Mouse (Mus musculus) cerebellum, postnatal 14 days (tissue): ENCODE data around the gene Ggta1.

ENCODE experiments used
- DNase-seq, 2 experiments: peaks; one replicate each; pipeline ENCODE4 v3.0.0; 2021; ENCODE audit warnings: mixed read lengths in 2 of 2

Gene Ggta1

GRCm38 (mm10) chr2:35490458-35491111, 27.6 kb upstream of the Ggta1 start:
- no peak for DNase-seq

- no peak for DNase-seq
Measured at GRCm38 (mm10) chr2:35487700-35488099, 24.7 kb upstream of the Ggta1 start.

- no peak for DNase-seq
Measured at GRCm38 (mm10) chr2:35486981-35487655, 24.1 kb upstream of the Ggta1 start.

- no peak for DNase-seq
Measured at GRCm38 (mm10) chr2:35484102-35484501, 21.1 kb upstream of the Ggta1 start.

GRCm38 (mm10) chr2:35483402-35483801, 20.4 kb upstream of the Ggta1 start:
- no peak for DNase-seq

GRCm38 (mm10) chr2:35481322-35481990, 18.4 kb upstream of the Ggta1 start:
- DNase-seq, result no peak

GRCm38 (mm10) chr2:35480073-35480472, 17.0 kb upstream of the Ggta1 start:
- no peak for DNase-seq

- DNase-seq, result no peak
Measured at GRCm38 (mm10) chr2:35478812-35479122, 15.7 kb upstream of the Ggta1 start.

GRCm38 (mm10) chr2:35477999-35478811, 15.2 kb upstream of the Ggta1 start:
- DNase-seq, result no peak

- DNase-seq, result no peak
Measured at GRCm38 (mm10) chr2:35477321-35477720, 14.3 kb upstream of the Ggta1 start.

GRCm38 (mm10) chr2:35474916-35475315, 11.9 kb upstream of the Ggta1 start:
- DNase-seq, result no peak

- no peak for DNase-seq
Measured at GRCm38 (mm10) chr2:35469266-35469665, 6.2 kb upstream of the Ggta1 start.

- no peak for DNase-seq
Measured at GRCm38 (mm10) chr2:35468276-35468675, 5.2 kb upstream of the Ggta1 start.

GRCm38 (mm10) chr2:35467855-35468254, 4.8 kb upstream of the Ggta1 start:
- DNase-seq, result no peak

- no peak for DNase-seq
Measured at GRCm38 (mm10) chr2:35465677-35466076, 2.6 kb upstream of the Ggta1 start.

GRCm38 (mm10) chr2:35464548-35464947, 1.5 kb upstream of the Ggta1 start:
- no peak for DNase-seq

GRCm38 (mm10) chr2:35464089-35464534, 1.1 kb upstream of the Ggta1 start:
- DNase-seq, result no peak

GRCm38 (mm10) chr2:35463372-35464088, 499 bp upstream of the Ggta1 start:
- DNase-seq, result no peak

GRCm38 (mm10) chr2:35461971-35462787, 852 bp downstream of the Ggta1 start:
- peak in 1 of 2 experiments; percentile 35 for DNase-seq

- DNase-seq, result no peak
Measured at GRCm38 (mm10) chr2:35461131-35461947, 1.7 kb downstream of the Ggta1 start.

- no peak for DNase-seq
Measured at GRCm38 (mm10) chr2:35460378-35460880, 2.6 kb downstream of the Ggta1 start.
